Mouse (Mus musculus): ENCODE results near the gene Dhps. TPM values are rescaled to one million over a fixed set of nuclear protein-coding genes. Genes with fewer than 3 reads are reported as not detected.

The Dhps gene
- polyA plus RNA-seq, 1 experiment: 43.3 TPM

- Histone ChIP-seq H3K4me1 (ENCODE audit: control insufficient read depth, insufficient read depth, low read length) (no peaks in the 10 kb centered on the region), H3K4me3 (ENCODE audit: low read depth, low read length) (no peak overlapping the region), H3K9me3 (replicated peaks; ENCODE audit: control insufficient read depth, insufficient read depth, low read length, poor library complexity, severe bottlenecking) (no peaks in the 10 kb centered on the region), H3K9ac (ENCODE audit: low read depth, poor library complexity, severe bottlenecking) (no peak overlapping the region), H3K27ac (ENCODE audit: insufficient read depth, low read length) (no peak overlapping the region), H3K27me3 (ENCODE audit: control insufficient read depth, insufficient read depth, low read length, poor library complexity, severe bottlenecking) (no peaks in the 10 kb centered on the region), H3K36me3 (ENCODE audit: control insufficient read depth, insufficient read depth, low read length, poor library complexity, severe bottlenecking) (peaks cover 21% of the 10 kb centered on the region)
- TF ChIP-seq POLR2A (IDR thresholded peaks at IDR 0.05; ENCODE audit: insufficient read depth, low read length) (no peak), CTCF (IDR thresholded peaks at IDR 0.05; ENCODE audit: low read depth, low read length) (no peak), EP300 (IDR thresholded peaks at IDR 0.05; ENCODE audit: insufficient read depth, low read depth, low read length) (no peak)
These were observed 13.1 kb downstream of the Dhps start for GRCm38 (mm10) chr8:85084633-85085032.

- Histone ChIP-seq H3K4me3 (ENCODE audit: low read depth, low read length) (no peak overlapping the region), H3K27ac (ENCODE audit: insufficient read depth, low read length) (no peak overlapping the region), H3K9ac (ENCODE audit: low read depth, poor library complexity, severe bottlenecking) (no peak overlapping the region), H3K9me3 (replicated peaks; ENCODE audit: control insufficient read depth, insufficient read depth, low read length, poor library complexity, severe bottlenecking) (no peaks in the 10 kb centered on the region), H3K27me3 (ENCODE audit: control insufficient read depth, insufficient read depth, low read length, poor library complexity, severe bottlenecking) (no peaks in the 10 kb centered on the region), H3K36me3 (ENCODE audit: control insufficient read depth, insufficient read depth, low read length, poor library complexity, severe bottlenecking) (peaks cover 25% of the 10 kb centered on the region), H3K4me1 (ENCODE audit: control insufficient read depth, insufficient read depth, low read length) (no peaks in the 10 kb centered on the region)
- TF ChIP-seq CTCF (IDR thresholded peaks at IDR 0.05; ENCODE audit: low read depth, low read length) (no peak), EP300 (IDR thresholded peaks at IDR 0.05; ENCODE audit: insufficient read depth, low read depth, low read length) (no peak), POLR2A (IDR thresholded peaks at IDR 0.05; ENCODE audit: insufficient read depth, low read length) (no peak)
These were observed 14.7 kb downstream of the Dhps start for GRCm38 (mm10) chr8:85086238-85086637.

DNA sequence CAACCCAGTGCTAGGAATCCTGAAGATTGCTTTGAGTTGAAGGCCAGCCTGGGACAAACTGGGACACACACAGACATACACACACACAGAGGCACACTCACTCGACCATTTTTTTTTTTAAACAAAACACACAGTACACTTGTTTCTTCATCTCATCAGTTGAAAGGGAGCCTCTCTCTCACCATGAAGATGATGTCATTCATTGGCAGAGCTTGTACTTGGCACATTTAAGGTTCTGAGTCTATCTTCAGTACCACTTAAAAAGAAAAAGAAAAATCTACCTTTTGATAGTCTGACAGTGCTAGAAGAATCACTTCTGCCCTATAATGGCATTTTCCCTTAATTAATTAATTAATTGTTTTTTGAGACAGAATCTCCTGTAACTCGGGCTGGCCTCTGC is 17.2 kb downstream of the Dhps start:
- peaks cover 34% of the 10 kb centered on the region for H3K36me3 ChIP-seq (ENCODE audit: control insufficient read depth, insufficient read depth, low read length, poor library complexity, severe bottlenecking)
- H3K27ac ChIP-seq (ENCODE audit: insufficient read depth, low read length): no peak overlapping the region
- H3K4me3 ChIP-seq (ENCODE audit: low read depth, low read length): no peak overlapping the region
- H3K4me1 ChIP-seq (ENCODE audit: control insufficient read depth, insufficient read depth, low read length): no peaks in the 10 kb centered on the region
- no peak overlapping the region for H3K9ac ChIP-seq (ENCODE audit: low read depth, poor library complexity, severe bottlenecking)
- no peaks in the 10 kb centered on the region for H3K27me3 ChIP-seq (ENCODE audit: control insufficient read depth, insufficient read depth, low read length, poor library complexity, severe bottlenecking)
- TF ChIP-seq CTCF (IDR thresholded peaks at IDR 0.05; ENCODE audit: low read depth, low read length) (no peak), EP300 (IDR thresholded peaks at IDR 0.05; ENCODE audit: insufficient read depth, low read depth, low read length) (no peak), POLR2A (IDR thresholded peaks at IDR 0.05; ENCODE audit: insufficient read depth, low read length) (no peak)
- H3K9me3 ChIP-seq (replicated peaks; ENCODE audit: control insufficient read depth, insufficient read depth, low read length, poor library complexity, severe bottlenecking): no peaks in the 10 kb centered on the region

GRCm38 (mm10) chr8:85090856-85091255 is 19.3 kb downstream of the Dhps start:
- no peaks in the 10 kb centered on the region for H3K4me1 ChIP-seq (ENCODE audit: control insufficient read depth, insufficient read depth, low read length)
- H3K27me3 ChIP-seq (ENCODE audit: control insufficient read depth, insufficient read depth, low read length, poor library complexity, severe bottlenecking): no peaks in the 10 kb centered on the region
- H3K9ac ChIP-seq (ENCODE audit: low read depth, poor library complexity, severe bottlenecking): no peak overlapping the region
- TF ChIP-seq EP300 (IDR thresholded peaks at IDR 0.05; ENCODE audit: insufficient read depth, low read depth, low read length) (no peak), CTCF (IDR thresholded peaks at IDR 0.05; ENCODE audit: low read depth, low read length) (no peak), POLR2A (IDR thresholded peaks at IDR 0.05; ENCODE audit: insufficient read depth, low read length) (no peak)
- H3K4me3 ChIP-seq (ENCODE audit: low read depth, low read length): no peak overlapping the region
- no peak overlapping the region for H3K27ac ChIP-seq (ENCODE audit: insufficient read depth, low read length)
- peaks cover 31% of the 10 kb centered on the region for H3K36me3 ChIP-seq (ENCODE audit: control insufficient read depth, insufficient read depth, low read length, poor library complexity, severe bottlenecking)
- H3K9me3 ChIP-seq (replicated peaks; ENCODE audit: control insufficient read depth, insufficient read depth, low read length, poor library complexity, severe bottlenecking): no peaks in the 10 kb centered on the region

DNA sequence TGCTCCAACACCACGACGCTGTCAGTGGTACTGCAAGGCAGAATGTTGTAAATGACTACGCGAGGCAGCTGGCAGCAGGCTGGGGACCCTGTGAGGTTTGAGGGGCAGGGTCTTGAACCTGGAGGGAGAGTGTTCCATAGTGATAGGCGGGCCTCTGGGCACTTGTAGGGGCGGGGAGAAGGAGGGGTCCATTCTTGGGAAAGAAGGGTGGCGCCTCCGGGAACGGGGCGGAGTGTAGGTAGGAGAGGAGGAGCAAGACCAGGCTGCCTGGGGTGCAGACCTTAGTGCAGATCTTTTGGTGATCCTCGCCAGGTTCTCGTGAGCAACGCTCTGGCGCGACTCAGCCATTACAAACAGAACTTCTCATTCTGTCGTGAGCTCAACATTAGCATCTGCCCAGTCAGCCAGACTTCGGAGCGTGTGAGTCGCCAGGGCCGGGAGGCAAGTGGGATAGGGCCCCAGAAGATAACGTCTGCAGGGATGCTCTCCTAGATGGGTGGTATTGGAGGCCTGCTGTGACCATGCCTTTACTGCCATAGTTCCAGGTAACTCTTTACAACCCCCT is 20.1 kb downstream of the Dhps start:
- H3K27me3 ChIP-seq (ENCODE audit: control insufficient read depth, insufficient read depth, low read length, poor library complexity, severe bottlenecking): no peaks in the 10 kb centered on the region
- no peak overlapping the region for H3K4me3 ChIP-seq (ENCODE audit: low read depth, low read length)
- no peak overlapping the region for H3K9ac ChIP-seq (ENCODE audit: low read depth, poor library complexity, severe bottlenecking)
- H3K4me1 ChIP-seq (ENCODE audit: control insufficient read depth, insufficient read depth, low read length): no peaks in the 10 kb centered on the region
- peaks cover 30% of the 10 kb centered on the region for H3K36me3 ChIP-seq (ENCODE audit: control insufficient read depth, insufficient read depth, low read length, poor library complexity, severe bottlenecking)
- no peak overlapping the region for H3K27ac ChIP-seq (ENCODE audit: insufficient read depth, low read length)
- no peak for TF ChIP-seq CTCF (IDR thresholded peaks at IDR 0.05; ENCODE audit: low read depth, low read length)
- TF ChIP-seq EP300 (IDR thresholded peaks at IDR 0.05; ENCODE audit: insufficient read depth, low read depth, low read length): no peak
- no peak for TF ChIP-seq POLR2A (IDR thresholded peaks at IDR 0.05; ENCODE audit: insufficient read depth, low read length)
- no peaks in the 10 kb centered on the region for H3K9me3 ChIP-seq (replicated peaks; ENCODE audit: control insufficient read depth, insufficient read depth, low read length, poor library complexity, severe bottlenecking)

GRCm38 (mm10) chr8:85095051-85095450 is 23.5 kb downstream of the Dhps start:
- H3K36me3 ChIP-seq (ENCODE audit: control insufficient read depth, insufficient read depth, low read length, poor library complexity, severe bottlenecking): peaks cover 23% of the 10 kb centered on the region

More at GRCm38 (mm10) chr8:85095051-85095450, 23.5 kb downstream of the Dhps start:
- Histone ChIP-seq H3K9ac (ENCODE audit: low read depth, poor library complexity, severe bottlenecking) (no peak overlapping the region), H3K27ac (ENCODE audit: insufficient read depth, low read length) (no peak overlapping the region), H3K9me3 (replicated peaks; ENCODE audit: control insufficient read depth, insufficient read depth, low read length, poor library complexity, severe bottlenecking) (no peaks in the 10 kb centered on the region), H3K27me3 (ENCODE audit: control insufficient read depth, insufficient read depth, low read length, poor library complexity, severe bottlenecking) (no peaks in the 10 kb centered on the region), H3K4me3 (ENCODE audit: low read depth, low read length) (no peak overlapping the region), H3K4me1 (ENCODE audit: control insufficient read depth, insufficient read depth, low read length) (no peaks in the 10 kb centered on the region)
- TF ChIP-seq POLR2A (IDR thresholded peaks at IDR 0.05; ENCODE audit: insufficient read depth, low read length) (no peak), EP300 (IDR thresholded peaks at IDR 0.05; ENCODE audit: insufficient read depth, low read depth, low read length) (no peak), CTCF (IDR thresholded peaks at IDR 0.05; ENCODE audit: low read depth, low read length) (no peak)
